Mouse (Mus musculus): ENCODE results near the gene Dop1a. TPM values are rescaled to one million over a fixed set of nuclear protein-coding genes. Genes with fewer than 3 reads are reported as not detected.

The Dop1a gene
- total and polyA plus RNA-seq, 3 experiments, result 9.1 to 17.9 (median 16.2) TPM

- H3K79me2 ChIP-seq (replicated peaks; ENCODE audit: control insufficient read depth, insufficient read depth, low read length), result no peaks in the 10 kb centered on the region
- no peaks in the 10 kb centered on the region for H3K4me1 ChIP-seq (ENCODE audit: control insufficient read depth, insufficient read depth, low read length)
- H3K27ac ChIP-seq, result no peak overlapping the region
- TF ChIP-seq POLR2A (IDR thresholded peaks at IDR 0.05; ENCODE audit: insufficient read depth, low read depth, low read length) (no peak), EP300 (IDR thresholded peaks at IDR 0.05; ENCODE audit: insufficient read depth, low read depth, low read length) (no peak), CTCF (IDR thresholded peaks at IDR 0.05) (no peak)
- DNase-seq, result no peak
- WGBS, result 97% methylated on average over 3 of the region's 3 CpGs
- no peak overlapping the region for H3K9ac ChIP-seq (ENCODE audit: low read depth, low read length)
- H3K27me3 ChIP-seq (ENCODE audit: control insufficient read depth, insufficient read depth, low read length), result no peaks in the 10 kb centered on the region
- peaks cover 7% of the 10 kb centered on the region for H3K36me3 ChIP-seq (ENCODE audit: control insufficient read depth, insufficient read depth, low read length)
- H3K4me3 ChIP-seq, result no peak overlapping the region
- intact Hi-C loops (cut with DNase I), result no loop called here
Observed at GRCm38 (mm10) chr9:86543451-86543850, 76.5 kb downstream of the Dop1a start.

DNA sequence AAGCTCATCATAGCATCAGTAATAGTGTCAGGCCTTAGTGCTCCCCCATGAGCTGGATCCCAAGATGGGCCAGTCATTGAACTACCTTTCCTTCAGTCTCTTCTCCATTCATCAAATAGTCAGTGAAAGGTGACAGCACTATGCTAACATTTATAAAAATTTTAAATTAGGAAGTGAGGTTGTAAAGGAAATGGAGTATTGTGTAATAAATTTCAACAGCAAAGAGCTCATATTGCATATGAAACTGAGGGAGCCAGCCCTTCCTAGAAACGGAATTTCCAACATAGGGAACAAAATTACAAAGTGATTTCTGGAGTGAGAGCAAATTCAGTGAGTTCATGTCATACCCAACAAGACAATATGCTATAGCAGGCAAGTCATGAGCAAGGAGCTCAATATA is 77.6 kb downstream of the Dop1a start:
- TF ChIP-seq EP300 (IDR thresholded peaks at IDR 0.05; ENCODE audit: insufficient read depth, low read depth, low read length) (no peak), POLR2A (IDR thresholded peaks at IDR 0.05; ENCODE audit: insufficient read depth, low read depth, low read length) (no peak)
- Histone ChIP-seq H3K36me3 (ENCODE audit: control insufficient read depth, insufficient read depth, low read length) (peaks cover 7% of the 10 kb centered on the region), H3K4me1 (ENCODE audit: control insufficient read depth, insufficient read depth, low read length) (no peaks in the 10 kb centered on the region), H3K79me2 (replicated peaks; ENCODE audit: control insufficient read depth, insufficient read depth, low read length) (no peaks in the 10 kb centered on the region), H3K27ac (no peak overlapping the region), H3K9ac (ENCODE audit: low read depth, low read length) (no peak overlapping the region), H3K27me3 (ENCODE audit: control insufficient read depth, insufficient read depth, low read length) (no peaks in the 10 kb centered on the region), H3K4me3 (no peak overlapping the region)
- 62% methylated on average over 1 of the region's 1 CpGs for WGBS
- no peak for DNase-seq
- intact Hi-C loops (cut with DNase I), result no loop called here

DNA sequence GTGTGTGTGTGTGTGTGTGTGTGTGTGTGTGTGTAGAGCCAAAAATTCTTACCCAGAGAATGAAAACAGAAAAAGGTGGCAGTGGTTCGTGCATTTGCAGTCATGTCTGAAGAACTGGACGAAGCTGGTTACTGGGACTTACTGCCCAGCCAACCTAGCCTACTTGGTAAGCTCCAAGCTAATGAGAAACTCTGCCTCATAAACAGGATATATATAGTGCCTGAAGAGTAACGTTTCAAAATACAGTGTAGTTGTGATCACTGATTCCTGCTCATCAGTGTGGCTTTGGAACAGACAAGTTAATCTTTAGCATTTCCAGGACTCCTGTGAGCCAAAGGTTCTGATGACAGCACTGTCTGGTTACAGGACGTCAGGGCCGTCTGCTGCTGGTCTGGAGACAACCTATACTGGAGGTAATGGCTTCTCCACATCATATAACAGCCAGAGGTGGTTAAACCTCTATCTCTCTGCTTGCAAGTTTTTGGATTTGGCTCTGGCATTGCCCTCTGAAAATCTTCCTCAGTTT is 82.7 kb downstream of the Dop1a start:
- Histone ChIP-seq H3K4me1 (ENCODE audit: control insufficient read depth, insufficient read depth, low read length) (no peaks in the 10 kb centered on the region), H3K27me3 (ENCODE audit: control insufficient read depth, insufficient read depth, low read length) (no peaks in the 10 kb centered on the region), H3K79me2 (replicated peaks; ENCODE audit: control insufficient read depth, insufficient read depth, low read length) (no peaks in the 10 kb centered on the region), H3K27ac (no peak overlapping the region), H3K9ac (ENCODE audit: low read depth, low read length) (no peak overlapping the region), H3K4me3 (no peak overlapping the region), H3K36me3 (ENCODE audit: control insufficient read depth, insufficient read depth, low read length) (peaks cover 2% of the 10 kb centered on the region; the same call in 1 of the 2 replicates)
- DNase-seq, result no peak
- WGBS, result 75% methylated on average over 5 of the region's 5 CpGs
- intact Hi-C loops (cut with DNase I), result no loop called here
- TF ChIP-seq EP300 (IDR thresholded peaks at IDR 0.05; ENCODE audit: insufficient read depth, low read depth, low read length) (no peak), POLR2A (IDR thresholded peaks at IDR 0.05; ENCODE audit: insufficient read depth, low read depth, low read length) (no peak), CTCF (IDR thresholded peaks at IDR 0.05) (no peak)

DNA sequence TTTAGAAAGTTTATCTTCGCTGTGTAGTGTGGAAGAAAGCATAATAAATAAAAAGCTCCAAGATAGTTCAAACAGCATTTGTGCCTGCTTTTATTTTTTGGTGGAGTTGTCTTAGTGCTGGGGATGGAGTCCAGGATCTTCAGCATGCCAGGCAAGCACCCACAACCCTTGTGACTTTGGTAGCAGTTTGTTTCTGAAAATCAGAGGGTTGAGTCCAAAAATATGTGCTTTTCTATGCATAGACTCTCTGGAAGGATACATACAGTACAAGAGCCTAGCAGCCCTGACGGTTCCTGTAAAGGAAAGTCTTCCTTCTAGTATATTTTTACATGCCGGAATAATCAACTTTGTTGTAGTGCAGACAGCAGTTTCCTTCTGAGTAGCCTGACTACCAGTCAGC is 83.8 kb downstream of the Dop1a start:
- H3K9ac ChIP-seq (ENCODE audit: low read depth, low read length), result no peak overlapping the region
- no peak for DNase-seq
- H3K27me3 ChIP-seq (ENCODE audit: control insufficient read depth, insufficient read depth, low read length), result no peaks in the 10 kb centered on the region
- no peaks in the 10 kb centered on the region for H3K4me1 ChIP-seq (ENCODE audit: control insufficient read depth, insufficient read depth, low read length)
- no peak overlapping the region for H3K4me3 ChIP-seq
- WGBS, result 89% methylated on average over 3 of the region's 3 CpGs
- intact Hi-C loops (cut with DNase I), result no loop called here
- H3K79me2 ChIP-seq (replicated peaks; ENCODE audit: control insufficient read depth, insufficient read depth, low read length), result no peaks in the 10 kb centered on the region
- peaks cover 2% of the 10 kb centered on the region; the same call in 1 of the 2 replicates for H3K36me3 ChIP-seq (ENCODE audit: control insufficient read depth, insufficient read depth, low read length)
- TF ChIP-seq EP300 (IDR thresholded peaks at IDR 0.05; ENCODE audit: insufficient read depth, low read depth, low read length), result no peak
- TF ChIP-seq CTCF (IDR thresholded peaks at IDR 0.05), result no peak
- no peak for TF ChIP-seq POLR2A (IDR thresholded peaks at IDR 0.05; ENCODE audit: insufficient read depth, low read depth, low read length)
- no peak overlapping the region for H3K27ac ChIP-seq

GRCm38 (mm10) chr9:86553886-86554285 is 86.9 kb downstream of the Dop1a start:
- no peaks in the 10 kb centered on the region; the same call in 1 of the 2 replicates for H3K36me3 ChIP-seq (ENCODE audit: control insufficient read depth, insufficient read depth, low read length)
- H3K27ac ChIP-seq, result no peak overlapping the region
- intact Hi-C loops (cut with DNase I), result no loop called here
- H3K9ac ChIP-seq (ENCODE audit: low read depth, low read length), result no peak overlapping the region
- DNase-seq, result no peak
- 79% methylated on average over 9 of the region's 9 CpGs for WGBS
- H3K4me1 ChIP-seq (ENCODE audit: control insufficient read depth, insufficient read depth, low read length), result no peaks in the 10 kb centered on the region
- TF ChIP-seq EP300 (IDR thresholded peaks at IDR 0.05; ENCODE audit: insufficient read depth, low read depth, low read length), result no peak
- H3K27me3 ChIP-seq (ENCODE audit: control insufficient read depth, insufficient read depth, low read length), result no peaks in the 10 kb centered on the region
- no peak overlapping the region for H3K4me3 ChIP-seq
- no peaks in the 10 kb centered on the region for H3K79me2 ChIP-seq (replicated peaks; ENCODE audit: control insufficient read depth, insufficient read depth, low read length)

DNA sequence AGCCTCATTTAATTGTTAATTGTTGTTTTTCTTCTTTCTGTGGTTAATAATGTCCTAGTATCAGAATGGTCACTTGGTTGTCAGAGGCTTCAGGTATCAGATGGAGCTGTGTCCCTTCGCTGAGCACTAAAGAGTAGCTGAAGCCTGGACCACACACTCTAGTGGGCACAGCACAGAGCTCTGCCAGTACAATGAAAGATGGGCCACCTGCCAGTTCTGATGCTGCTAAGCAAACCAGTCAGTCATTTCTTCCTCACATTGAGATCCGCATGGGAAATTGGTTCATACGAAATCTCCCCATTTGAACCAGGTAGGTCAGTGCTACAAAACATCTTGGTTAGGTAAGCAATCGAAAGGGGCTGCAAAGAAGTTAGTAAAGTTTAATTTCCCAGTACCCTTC is 87.7 kb downstream of the Dop1a start:
- Histone ChIP-seq H3K4me3 (no peak overlapping the region), H3K4me1 (ENCODE audit: control insufficient read depth, insufficient read depth, low read length) (no peaks in the 10 kb centered on the region), H3K36me3 (ENCODE audit: control insufficient read depth, insufficient read depth, low read length) (no peaks in the 10 kb centered on the region; the same call in 1 of the 2 replicates), H3K27ac (no peak overlapping the region), H3K9ac (ENCODE audit: low read depth, low read length) (no peak overlapping the region), H3K79me2 (replicated peaks; ENCODE audit: control insufficient read depth, insufficient read depth, low read length) (no peaks in the 10 kb centered on the region), H3K27me3 (ENCODE audit: control insufficient read depth, insufficient read depth, low read length) (no peaks in the 10 kb centered on the region)
- 90% methylated on average over 4 of the region's 4 CpGs for WGBS
- DNase-seq, result no peak
- TF ChIP-seq EP300 (IDR thresholded peaks at IDR 0.05; ENCODE audit: insufficient read depth, low read depth, low read length), result no peak
- TF ChIP-seq POLR2A (IDR thresholded peaks at IDR 0.05; ENCODE audit: insufficient read depth, low read depth, low read length), result no peak
- TF ChIP-seq CTCF (IDR thresholded peaks at IDR 0.05), result no peak
- intact Hi-C loops (cut with DNase I), result no loop called here

Measured in heart, adult 2 months (tissue).